Mouse (Mus musculus): Measurements from ENCODE around the gene 2510002D24Rik.
"Not testable (repeated sequence)": the region's sequence is repeated elsewhere in the genome, so short reads cannot be mapped to it uniquely, and the experiment has no call there.

The 2510002D24Rik gene

GRCm38 (mm10) chr16:18849521-18850190, 13.3 kb downstream of the 2510002D24Rik start:
- DNase-seq (ENCODE audit: low read depth, low spot score) = peak; percentile 63

DNA sequence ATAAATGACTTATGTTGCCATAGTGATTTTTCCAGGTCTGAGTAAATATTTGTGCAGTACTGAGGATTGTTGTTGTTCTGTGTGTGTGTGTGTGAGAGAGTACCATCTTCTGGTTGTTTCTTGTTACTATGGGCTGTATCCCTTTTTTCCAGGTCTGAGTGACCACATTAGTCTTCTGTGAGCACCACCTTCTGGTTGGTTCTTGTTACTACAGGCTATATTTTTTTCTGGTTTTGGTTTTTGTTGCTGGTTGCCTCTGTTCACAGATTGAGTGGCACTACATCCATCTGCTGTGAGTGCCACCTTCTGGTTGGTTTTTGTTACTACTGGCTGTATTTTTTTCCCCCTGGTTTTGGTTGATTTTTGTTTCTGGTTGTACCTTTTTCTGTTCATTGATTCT, 22.2 kb downstream of the 2510002D24Rik start:
- DNase-seq (ENCODE audit: low read depth, low spot score) = peak; percentile 93

GRCm38 (mm10) chr16:18860186-18860585, 23.8 kb downstream of the 2510002D24Rik start:
- DNase-seq (ENCODE audit: low read depth, low spot score) = no peak

DNA sequence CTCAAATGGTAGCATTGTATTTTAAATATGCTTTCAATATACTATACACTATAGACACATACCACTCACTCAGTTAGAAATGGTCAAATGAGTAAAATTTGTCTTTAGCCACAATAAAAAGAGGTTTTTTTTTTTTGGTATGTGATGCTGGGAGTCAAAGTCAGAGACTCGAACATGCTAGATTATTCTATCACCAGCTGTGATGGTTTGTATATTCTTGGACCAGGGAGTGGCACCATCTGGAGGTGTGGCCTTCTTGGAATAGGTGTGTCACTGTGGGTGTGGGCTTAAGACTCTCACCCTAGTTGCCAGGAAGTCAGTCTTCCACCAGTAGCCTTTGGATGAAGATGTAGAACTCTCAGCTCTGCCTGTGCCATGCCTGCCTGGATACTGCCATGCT, 34.1 kb downstream of the 2510002D24Rik start:
- DNase-seq (ENCODE audit: low read depth, low spot score) = not testable (repeated sequence)

DNA sequence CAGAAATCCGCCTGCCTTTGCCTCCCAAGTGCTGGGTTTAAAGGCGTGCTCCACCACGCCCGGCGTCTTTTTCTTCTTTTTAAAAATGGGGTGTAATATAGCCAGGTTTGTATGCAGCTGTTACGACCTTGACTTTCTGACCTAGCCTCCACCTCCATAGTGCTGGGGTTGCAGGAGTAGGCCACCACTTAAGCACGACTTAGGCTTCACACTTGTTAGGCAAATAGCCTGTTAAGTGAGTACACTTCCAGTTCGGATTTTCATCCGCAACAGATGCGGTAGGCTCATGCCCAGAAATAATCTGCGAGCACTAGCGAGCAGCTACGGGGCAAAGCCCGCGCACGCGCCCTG, 39.7 kb downstream of the 2510002D24Rik start:
- DNase-seq (ENCODE audit: low read depth, low spot score) = no peak

DNA sequence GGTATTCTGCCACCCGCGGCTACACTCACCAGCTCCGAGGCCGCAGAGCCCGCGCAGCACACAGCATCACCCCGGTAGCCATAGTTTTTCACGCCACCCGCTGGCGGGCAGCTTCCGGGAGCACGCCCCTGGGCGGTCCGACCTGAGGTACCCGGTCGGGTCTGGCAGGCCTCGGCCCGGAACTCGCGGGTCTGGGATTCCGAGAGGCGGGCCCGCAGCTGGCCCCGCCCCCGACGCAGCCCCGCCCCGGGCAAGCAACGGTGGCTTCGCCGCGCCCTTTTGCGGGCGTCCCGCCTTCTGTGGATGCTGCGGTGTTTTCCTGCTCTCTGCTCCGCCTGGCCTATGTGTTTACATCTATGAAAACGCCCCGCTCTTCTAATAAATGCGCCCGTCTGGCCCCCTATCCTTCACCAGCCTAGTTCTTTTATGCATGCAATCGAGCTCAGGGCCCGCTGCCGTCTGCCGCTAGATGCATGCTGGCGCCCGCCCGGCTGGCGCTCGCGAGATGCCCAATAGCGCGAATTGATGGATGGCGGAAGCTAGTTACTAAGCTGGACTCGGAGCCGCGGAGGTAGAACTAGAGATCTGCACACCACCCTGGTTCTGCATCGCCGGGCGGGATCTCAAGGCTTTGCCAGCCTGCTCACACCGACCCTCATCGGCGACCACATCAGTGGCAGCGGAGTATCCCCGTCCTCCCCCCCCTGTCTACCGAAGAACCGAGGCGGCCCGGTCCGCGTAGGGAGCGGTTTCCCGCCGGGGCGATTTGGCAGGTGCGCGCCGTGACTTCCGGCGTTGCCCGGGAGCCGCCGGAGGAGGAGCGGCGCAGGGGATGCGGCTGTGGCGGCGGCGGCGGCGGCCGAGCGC, 40.3 kb downstream of the 2510002D24Rik start, which contains the start of the genes Mrpl40 and Hira:
Gene Mrpl40, minus strand, starts transcription at position 421 of the 867 bp plus-strand sequence.
Gene Hira, plus strand, starts transcription at position 596 of the 867 bp plus-strand sequence.
- peak; percentile 94 for DNase-seq (ENCODE audit: low read depth, low spot score)

GRCm38 (mm10) chr16:18877386-18878090, 41.2 kb downstream of the 2510002D24Rik start:
- DNase-seq (ENCODE audit: low read depth, low spot score) = peak; percentile 90

- no peak for DNase-seq (ENCODE audit: low read depth, low spot score)
Observed at GRCm38 (mm10) chr16:18878091-18878720, 41.8 kb downstream of the 2510002D24Rik start.

DNA sequence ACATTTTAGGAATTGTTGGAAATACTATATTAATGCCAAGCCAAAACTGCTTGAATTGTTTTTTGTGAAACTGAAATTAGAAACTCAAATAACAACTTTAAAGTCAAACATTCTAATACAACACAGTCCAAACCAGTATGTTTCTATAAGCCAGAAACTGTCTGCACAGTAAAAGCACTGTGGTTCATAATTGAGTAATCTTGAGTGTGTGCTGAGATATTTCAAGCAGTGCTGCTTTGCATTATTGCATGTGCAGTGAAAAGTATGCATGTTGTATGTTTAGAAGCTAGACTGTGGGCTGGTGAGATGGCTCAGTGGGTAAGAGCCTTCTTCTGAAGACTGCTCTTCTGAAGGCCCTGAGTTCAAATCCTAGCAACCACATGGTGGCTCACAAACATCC, 47.7 kb downstream of the 2510002D24Rik start:
- no peak for DNase-seq (ENCODE audit: low read depth, low spot score)

Data from R1 (cell line).